ENCODE assay signal across 10 mouse cellular contexts in genomic region chr1:59163030-59163461, GRCm38 (mm10). TPM values are rescaled to one million over a fixed set of nuclear protein-coding genes. Genes with fewer than 3 reads are reported as not detected.
DNase-seq lines count a peak whose midpoint lies in the region; ATAC-seq and TF ChIP-seq lines count a peak whose summit lies in the region.
"Had no signal": no experiment of that assay in that cellular context is flagged by ENCODE, and none has a peak within 500 bp of the region (broad histone marks: within the 10 kb centered on the region; RNA-seq: fewer than 3 reads in every experiment).

Gene Mpp4, minus strand, starts transcription at chr1:59163389.

- H3K4me3 ChIP-seq in kidney, adult 2 months (ENCODE audit: insufficient read depth, low read depth, low read length), result no peak within 1 kb of the TSS
- no peak within 1 kb of the TSS for H3K4me3 ChIP-seq in embryonic facial prominence, embryonic 15.5 days (replicated peaks)
- no peak within 1 kb of the TSS for H3K4me3 ChIP-seq in thymus, adult 2 months (ENCODE audit: control insufficient read depth, insufficient read depth, low read length)
- no peak within 1 kb of the TSS for H3K4me3 ChIP-seq in forebrain, embryonic 12.5 days (replicated peaks)
- no peak within 1 kb of the TSS for H3K4me3 ChIP-seq in heart, embryonic 10.5 days
- H3K4me3 ChIP-seq: liver, embryonic 13.5 days; stomach, embryonic 15.5 days had no signal

- TF ChIP-seq CTCF in kidney, adult 2 months (conservative IDR thresholded peaks at IDR 0.05; ENCODE audit: insufficient read depth, insufficient read length, low read depth, low read length), result no peak
- TF ChIP-seq CTCF in thymus, adult 2 months (IDR thresholded peaks at IDR 0.05; ENCODE audit: borderline replicate concordance, control insufficient read depth, extremely low read depth, insufficient read depth, low read length, poor library complexity), result no peak

- H3K27me3 ChIP-seq in kidney, adult 2 months (replicated peaks; ENCODE audit: control insufficient read depth, insufficient read depth, low read length), result no peaks in the 10 kb centered on the region
- H3K27me3 ChIP-seq in embryonic facial prominence, embryonic 15.5 days, result no peaks in the 10 kb centered on the region
- H3K27me3 ChIP-seq in thymus, adult 2 months (ENCODE audit: control insufficient read depth, insufficient read depth, low read length), result no peaks in the 10 kb centered on the region
- no peaks in the 10 kb centered on the region for H3K27me3 ChIP-seq in forebrain, embryonic 12.5 days
- H3K27me3 ChIP-seq in heart, embryonic 10.5 days (ENCODE audit: insufficient read depth, poor library complexity, severe bottlenecking), result no peaks in the 10 kb centered on the region
- H3K27me3 ChIP-seq: liver, embryonic 13.5 days; stomach, embryonic 15.5 days had no signal

- TF ChIP-seq POLR2A in kidney, adult 2 months (IDR thresholded peaks at IDR 0.05; ENCODE audit: low read depth, low read length), result no peak
- TF ChIP-seq POLR2A in thymus, adult 2 months (IDR thresholded peaks at IDR 0.05; ENCODE audit: control insufficient read depth, extremely low read depth, insufficient read depth, low read length, poor library complexity), result peak; percentile 22; the same call in 1 of the 2 replicates

- H3K27ac ChIP-seq in kidney, adult 2 months (ENCODE audit: insufficient read depth, low read depth, low read length), result peak within 1 kb of the TSS; percentile 53; the same call in 1 of the 2 replicates
- H3K27ac ChIP-seq in embryonic facial prominence, embryonic 15.5 days (replicated peaks), result peak within 1 kb of the TSS; percentile 35
- H3K27ac ChIP-seq in thymus, adult 2 months (ENCODE audit: control insufficient read depth, insufficient read depth, low read length), result peak within 1 kb of the TSS; percentile 88
- no peak within 1 kb of the TSS for H3K27ac ChIP-seq in forebrain, embryonic 12.5 days
- no peak within 1 kb of the TSS for H3K27ac ChIP-seq in heart, embryonic 10.5 days
- H3K27ac ChIP-seq: liver, embryonic 13.5 days; stomach, embryonic 15.5 days had no signal

- H3K4me1 ChIP-seq in kidney, adult 2 months (ENCODE audit: control insufficient read depth, insufficient read depth, low read length), result peaks cover 22% of the 10 kb centered on the region; the same call in 1 of the 2 replicates
- H3K4me1 ChIP-seq in embryonic facial prominence, embryonic 15.5 days, result 0 out of 2 replicates have a peak, but pooled peaks cover 6% of the 10 kb centered on the region
- peaks cover 38% of the 10 kb centered on the region for H3K4me1 ChIP-seq in thymus, adult 2 months (replicated peaks; ENCODE audit: control insufficient read depth, insufficient read depth, low read length)
- peaks cover 19% of the 10 kb centered on the region for H3K4me1 ChIP-seq in forebrain, embryonic 12.5 days
- H3K4me1 ChIP-seq in heart, embryonic 10.5 days, result no peaks in the 10 kb centered on the region
- H3K4me1 ChIP-seq: liver, embryonic 13.5 days; stomach, embryonic 15.5 days had no signal

- WGBS in kidney, adult 2 months, result 77% methylated on average over 12 of the region's 12 CpGs
- whole genome bisulfite sequencing in embryonic facial prominence, embryonic 15.5 days, result 38% methylated on average over 12 of the region's 12 CpGs
- 4% methylated on average over 12 of the region's 12 CpGs for WGBS in thymus, adult 2 months
- whole genome bisulfite sequencing in forebrain, embryonic 12.5 days, result 25% methylated on average over 12 of the region's 12 CpGs
- WGBS in heart, embryonic 10.5 days, result 67% methylated on average over 12 of the region's 12 CpGs

- DNase-seq in kidney, adult 2 months, result no peak
- DNase-seq in kidney, postnatal 14 days, result no peak
- peak; percentile 23 to 63 for DNase-seq in left cerebral cortex, postnatal 10 days (ENCODE audit: extremely low spot score in 1 of 2, low spot score in 2 of 2)
- DNase-seq in thymus, adult 2 months, result peak; percentile 77
- no peak for DNase-seq in heart, embryonic 10.5 days (ENCODE audit: low spot score)
- DNase-seq in heart, postnatal 25 days (ENCODE audit: low spot score), result no peak
- DNase-seq: liver, embryonic 13.5 days had no signal

- no peak within 1 kb of the TSS for H3K4me2 ChIP-seq in embryonic facial prominence, embryonic 15.5 days (replicated peaks)
- H3K4me2 ChIP-seq in forebrain, embryonic 12.5 days, result no peak within 1 kb of the TSS
- H3K4me2 ChIP-seq: liver, embryonic 13.5 days; stomach, embryonic 15.5 days had no signal

- H3K9ac ChIP-seq in embryonic facial prominence, embryonic 15.5 days, result no peak within 1 kb of the TSS
- H3K9ac ChIP-seq in forebrain, embryonic 12.5 days, result no peak within 1 kb of the TSS
- H3K9ac ChIP-seq: liver, embryonic 13.5 days; stomach, embryonic 15.5 days had no signal

- ATAC-seq in embryonic facial prominence, embryonic 15.5 days (ENCODE audit: insufficient number of reproducible peaks, low FRiP score, low TSS enrichment, low read depth), result no peak
- no peak for ATAC-seq in forebrain, embryonic 12.5 days (ENCODE audit: low FRiP score)

- H3K36me3 ChIP-seq in kidney, adult 2 months (ENCODE audit: control insufficient read depth, insufficient read depth, low read length), result peaks cover 2% of the 10 kb centered on the region; the same call in 1 of the 2 replicates
- peaks cover 18% of the 10 kb centered on the region; the same call in 1 of the 2 replicates for H3K36me3 ChIP-seq in embryonic facial prominence, embryonic 15.5 days
- H3K36me3 ChIP-seq in thymus, adult 2 months (ENCODE audit: control insufficient read depth, insufficient read depth, low read length), result no peaks in the 10 kb centered on the region
- H3K36me3 ChIP-seq in forebrain, embryonic 12.5 days (replicated peaks), result peaks cover 31% of the 10 kb centered on the region
- peaks cover 41% of the 10 kb centered on the region for H3K36me3 ChIP-seq in heart, embryonic 10.5 days

- no peaks in the 10 kb centered on the region for H3K9me3 ChIP-seq in embryonic facial prominence, embryonic 15.5 days (replicated peaks)
- no peaks in the 10 kb centered on the region for H3K9me3 ChIP-seq in forebrain, embryonic 12.5 days
- no peaks in the 10 kb centered on the region for H3K9me3 ChIP-seq in heart, embryonic 10.5 days
- H3K9me3 ChIP-seq: liver, embryonic 13.5 days; stomach, embryonic 15.5 days had no signal

- intact Hi-C loops in left cerebral cortex, postnatal 10 days (cut with DNase I), result no loop called here
- intact Hi-C loops in heart, postnatal 25 days (cut with DNase I), result no loop called here

RNA-seq across cellular contexts. Expression of gene Mpp4, which starts in this region (rescaled TPM):
- 2.6 TPM in 2 replicates for polyA plus RNA-seq in kidney, adult 2 months (2012; rRNA removed)
- 0.17 and 0.23 TPM in 2 replicates for polyA plus RNA-seq in embryonic facial prominence, embryonic 15.5 days (2015; fragmentation: Nextera tagmentation; extraction: Ambion mirVana)
- under 1 TPM; 0.92 to 0.95 TPM for total RNA-seq in left cerebral cortex, postnatal 10 days (2021)
- polyA plus RNA-seq in thymus, adult 2 months (2012; rRNA removed), result 9.8 and 11.5 TPM in 2 replicates
- polyA plus RNA-seq in forebrain, embryonic 12.5 days (2016; fragmentation: Nextera tagmentation; extraction: Ambion mirVana), result 0.28 and 0.32 TPM in 2 replicates
- polyA plus RNA-seq in heart, embryonic 10.5 days (2016; fragmentation: Nextera tagmentation; extraction: Ambion mirVana), result 0.49 TPM in 2 replicates
- total RNA-seq in heart, postnatal 25 days (2021), result under 1 TPM; 0.08 to 0.23 TPM

Comparison
In these comparisons a context has a peak if more than half of its experiments do, and no peak if none do; other contexts are left out.
1. Peak in DNase-seq in left cerebral cortex, postnatal 10 days; RNA of the gene not detected or under 1 TPM.
2. H3K27ac ChIP-seq: peak in kidney, adult 2 months (single experiment), embryonic facial prominence, embryonic 15.5 days (single experiment) and thymus, adult 2 months (single experiment); none in forebrain, embryonic 12.5 days (single experiment) and heart, embryonic 10.5 days (single experiment).